In genomic region chr13:109175281-109175680, GRCm38 (mm10) we compare ENCODE assay signal across 16 mouse cellular contexts.
A peak's percentile ranks its signal among the peaks of the same experiment; 100 is the strongest.
DNase-seq lines count a peak whose midpoint lies in the region; ATAC-seq lines count a peak whose summit lies in the region.
"Had no signal": no experiment of that assay in that cellular context is flagged by ENCODE, and none has a peak within 500 bp of the region (broad histone marks: within the 10 kb centered on the region; RNA-seq: fewer than 3 reads in every experiment).

No protein-coding gene starts in this region.

- peak; percentile 18; the same call in 1 of the 2 replicates for ATAC-seq in frontal cortex, adult (ENCODE audit: low TSS enrichment)
- ATAC-seq: forebrain, embryonic 15.5 days; inflammation-experienced regulatory T-cells, adult 6 months; intestine, embryonic 16.5 days; Patski had no signal

- intact Hi-C loops in heart, postnatal 36 days (cut with DNase I), result no loop called here

- no peak for DNase-seq in frontal cortex, postnatal 10 days (ENCODE audit: low spot score in 2 of 2)
- DNase-seq in right cerebral cortex, adult 2 months (ENCODE audit: low spot score in 2 of 2), result peak; percentile 18 to 21
- DNase-seq in right cerebral cortex, postnatal 14 days, result no peak
- DNase-seq in brain, adult 2 months (ENCODE audit: low read depth, low spot score), result peak; percentile 58
- DNase-seq in telencephalon, adult 2 months (ENCODE audit: low read depth, low spot score), result peak; percentile 26
- DNase-seq in heart, postnatal 36 days, result no peak
- DNase-seq in gastrocnemius, postnatal 25 days, result no peak
- DNase-seq: adrenal gland, postnatal 10 days; adrenal gland, postnatal 36 days; heart, adult 18-20 months; heart, postnatal 14 days had no signal

Comparison
In these comparisons a context has a peak if more than half of its experiments do, and no peak if none do; other contexts are left out.
1. DNase-seq: peak in right cerebral cortex, adult 2 months (2 of 2), brain, adult 2 months (single experiment) and telencephalon, adult 2 months (single experiment); none in frontal cortex, postnatal 10 days (0 of 2), right cerebral cortex, postnatal 14 days (single experiment), heart, postnatal 36 days (0 of 2) and gastrocnemius, postnatal 25 days (single experiment).